Mouse (Mus musculus): Measurements from ENCODE around the gene Gm48551. TPM values are rescaled to one million over a fixed set of nuclear protein-coding genes. Genes with fewer than 3 reads are reported as not detected.
A peak's percentile ranks its signal among the peaks of the same experiment; 100 is the strongest.

The Gm48551 gene
- 3.5 and 3.8 TPM in 2 replicates for polyA plus RNA-seq (2014; fragmentation: Nextera tagmentation; extraction: Ambion mirVana)

DNA sequence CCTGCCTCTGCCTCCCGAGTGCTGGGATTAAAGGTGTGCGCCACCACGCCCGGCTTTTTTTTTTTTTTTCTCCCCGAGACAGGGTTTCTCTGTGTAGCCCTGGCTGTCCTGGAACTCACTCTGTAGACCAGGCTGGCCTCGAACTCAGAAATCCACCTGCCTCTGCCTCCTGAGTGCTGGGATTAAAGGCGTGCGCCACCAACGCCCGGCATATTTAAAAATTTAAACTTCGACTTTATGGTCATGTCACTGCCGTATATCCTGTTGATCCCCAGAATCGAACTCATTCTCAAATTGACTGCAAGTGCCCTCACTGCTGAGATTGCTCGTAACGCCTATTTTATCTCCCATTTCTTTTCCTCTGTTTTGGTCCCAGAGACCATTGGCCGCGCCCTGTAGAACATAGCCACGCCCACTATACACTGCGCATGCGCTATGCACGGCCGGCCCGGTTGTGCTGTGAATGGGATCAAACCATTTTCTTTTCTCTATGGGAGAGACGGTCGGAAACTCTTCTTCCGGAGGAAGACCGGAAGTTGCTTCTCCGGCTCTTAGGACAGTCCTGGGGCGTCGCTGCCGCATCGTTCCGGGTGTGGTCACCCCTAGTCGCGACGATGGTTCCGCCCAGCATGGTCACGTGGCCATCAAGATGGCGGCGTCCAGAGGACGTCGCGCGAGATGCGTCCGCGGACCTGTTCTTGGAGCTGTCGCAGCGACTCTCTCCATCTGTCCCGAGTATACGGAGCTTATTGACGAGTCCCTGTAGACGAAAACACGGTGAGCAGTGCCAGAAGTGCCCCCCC, at the start of gene Gm48551, which contains the start of gene Dohh:
Gene Gm48551 (plus strand): TSS at position 665 of the 803 bp plus-strand sequence.
Gene Dohh (plus strand): TSS at position 627 of the 803 bp plus-strand sequence.
- 4% methylated on average over 52 of the region's 54 CpGs for WGBS
- Histone ChIP-seq H3K9ac (ENCODE audit: low read depth, low read length) (peak within 1 kb of the TSS; percentile 83), H3K4me2 (replicated peaks; ENCODE audit: low read depth, low read length) (peak within 1 kb of the TSS; percentile 69), H3K4me3 (ENCODE audit: low read length) (peak within 1 kb of the TSS; percentile 98), H3K27me3 (ENCODE audit: control insufficient read depth, insufficient read depth, low read length) (no peaks in the 10 kb centered on the region), H3K9me3 (ENCODE audit: control insufficient read depth, low read length) (no peaks in the 10 kb centered on the region), H3K36me3 (ENCODE audit: control insufficient read depth, insufficient read depth, low read length) (peaks cover 30% of the 10 kb centered on the region), H3K4me1 (ENCODE audit: control insufficient read depth, insufficient read depth, low read length) (peaks cover 9% of the 10 kb centered on the region), H3K27ac (ENCODE audit: low read depth, low read length) (peak within 1 kb of the TSS; percentile 82)
- ATAC-seq (ENCODE audit: low FRiP score, low TSS enrichment), result peak; percentile 93

- Histone ChIP-seq H3K4me3 (ENCODE audit: low read length) (no peak overlapping the region), H3K4me2 (replicated peaks; ENCODE audit: low read depth, low read length) (no peak overlapping the region; the same call in 1 of the 2 replicates), H3K27me3 (ENCODE audit: control insufficient read depth, insufficient read depth, low read length) (peaks cover 9% of the 10 kb centered on the region), H3K9me3 (ENCODE audit: control insufficient read depth, low read length) (no peaks in the 10 kb centered on the region), H3K36me3 (ENCODE audit: control insufficient read depth, insufficient read depth, low read length) (no peaks in the 10 kb centered on the region), H3K4me1 (ENCODE audit: control insufficient read depth, insufficient read depth, low read length) (peaks cover 26% of the 10 kb centered on the region), H3K27ac (ENCODE audit: low read depth, low read length) (peak overlapping the region; percentile 52), H3K9ac (ENCODE audit: low read depth, low read length) (no peak overlapping the region)
- ATAC-seq (ENCODE audit: low FRiP score, low TSS enrichment), result peak; percentile 41
- 42% methylated on average over 12 of the region's 19 CpGs for WGBS
These were observed 48.6 kb upstream of the Gm48551 start for GRCm38 (mm10) chr10:81335393-81336340.

- Histone ChIP-seq H3K9ac (ENCODE audit: low read depth, low read length) (no peak overlapping the region), H3K27ac (ENCODE audit: low read depth, low read length) (peak overlapping the region; percentile 52; the same call in 1 of the 2 replicates), H3K4me3 (ENCODE audit: low read length) (no peak overlapping the region), H3K36me3 (ENCODE audit: control insufficient read depth, insufficient read depth, low read length) (no peaks in the 10 kb centered on the region), H3K9me3 (ENCODE audit: control insufficient read depth, low read length) (no peaks in the 10 kb centered on the region), H3K27me3 (ENCODE audit: control insufficient read depth, insufficient read depth, low read length) (peaks cover 9% of the 10 kb centered on the region), H3K4me1 (ENCODE audit: control insufficient read depth, insufficient read depth, low read length) (peaks cover 26% of the 10 kb centered on the region), H3K4me2 (replicated peaks; ENCODE audit: low read depth, low read length) (no peak overlapping the region)
- no peak for ATAC-seq (ENCODE audit: low FRiP score, low TSS enrichment)
- WGBS, result 70% methylated on average over 4 of the region's 4 CpGs
These were observed 47.7 kb upstream of the Gm48551 start for GRCm38 (mm10) chr10:81336558-81336957.

DNA sequence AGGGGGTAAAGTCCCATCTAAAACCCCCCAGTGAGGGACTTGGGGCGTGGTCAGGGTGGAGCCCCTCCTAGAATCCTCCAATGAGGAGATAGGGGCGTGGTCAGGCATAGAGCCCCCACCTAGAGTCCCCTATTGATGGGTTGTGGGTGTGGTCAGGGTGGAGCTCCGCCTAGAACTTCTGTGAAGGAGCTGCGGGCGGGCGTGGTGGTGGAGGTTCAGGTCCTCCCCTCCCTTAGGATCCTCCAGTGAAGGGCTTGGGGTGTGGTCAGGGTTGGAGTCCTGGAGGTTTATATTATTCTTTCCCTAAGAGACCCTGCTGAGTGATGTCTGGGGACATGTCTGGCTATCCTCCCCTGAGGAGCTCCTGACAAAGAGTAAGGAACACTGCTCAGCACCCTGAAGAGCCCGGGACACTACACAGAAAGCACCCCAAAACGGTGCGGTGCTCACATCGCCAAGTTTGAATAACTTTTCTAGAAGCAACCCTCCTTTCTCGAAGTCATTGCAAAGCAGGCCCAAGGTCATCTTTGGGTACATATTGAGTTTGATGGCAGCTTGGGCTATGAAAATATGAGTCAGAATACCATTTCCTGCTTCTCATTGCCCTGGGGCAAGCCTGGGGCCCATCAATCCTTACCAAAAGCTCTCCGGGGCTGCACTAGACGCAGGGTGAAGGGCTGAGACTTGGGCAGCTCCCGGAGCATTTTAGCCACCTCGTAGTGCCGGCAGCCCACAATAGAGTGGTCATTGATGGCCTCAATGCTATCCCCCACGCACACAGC, 43.5 kb upstream of the Gm48551 start:
- 41% methylated on average over 17 of the region's 17 CpGs for WGBS

GRCm38 (mm10) chr10:81341333-81341949, 42.8 kb upstream of the Gm48551 start:
- peaks cover 7% of the 10 kb centered on the region; the same call in 1 of the 2 replicates for H3K4me1 ChIP-seq (ENCODE audit: control insufficient read depth, insufficient read depth, low read length)
- no peak overlapping the region for H3K9ac ChIP-seq (ENCODE audit: low read depth, low read length)
- no peak for ATAC-seq (ENCODE audit: low FRiP score, low TSS enrichment)
- H3K9me3 ChIP-seq (ENCODE audit: control insufficient read depth, low read length), result no peaks in the 10 kb centered on the region
- 35% methylated on average over 16 of the region's 16 CpGs for WGBS
- no peak overlapping the region for H3K4me3 ChIP-seq (ENCODE audit: low read length)
- no peaks in the 10 kb centered on the region for H3K36me3 ChIP-seq (ENCODE audit: control insufficient read depth, insufficient read depth, low read length)
- H3K27ac ChIP-seq (ENCODE audit: low read depth, low read length), result no peak overlapping the region
- peaks cover 22% of the 10 kb centered on the region for H3K27me3 ChIP-seq (ENCODE audit: control insufficient read depth, insufficient read depth, low read length)
- H3K4me2 ChIP-seq (replicated peaks; ENCODE audit: low read depth, low read length), result no peak overlapping the region

More for the DNA sequence above, 43.5 kb upstream of the Gm48551 start:
- peaks cover 12% of the 10 kb centered on the region; the same call in 1 of the 2 replicates for H3K4me1 ChIP-seq (ENCODE audit: control insufficient read depth, insufficient read depth, low read length)
- no peaks in the 10 kb centered on the region for H3K9me3 ChIP-seq (ENCODE audit: control insufficient read depth, low read length)
- no peak overlapping the region for H3K9ac ChIP-seq (ENCODE audit: low read depth, low read length)
- H3K4me3 ChIP-seq (ENCODE audit: low read length), result no peak overlapping the region
- peaks cover 22% of the 10 kb centered on the region for H3K27me3 ChIP-seq (ENCODE audit: control insufficient read depth, insufficient read depth, low read length)
- no peaks in the 10 kb centered on the region for H3K36me3 ChIP-seq (ENCODE audit: control insufficient read depth, insufficient read depth, low read length)
- no peak for ATAC-seq (ENCODE audit: low FRiP score, low TSS enrichment)
- no peak overlapping the region for H3K4me2 ChIP-seq (replicated peaks; ENCODE audit: low read depth, low read length)
- H3K27ac ChIP-seq (ENCODE audit: low read depth, low read length), result no peak overlapping the region

DNA sequence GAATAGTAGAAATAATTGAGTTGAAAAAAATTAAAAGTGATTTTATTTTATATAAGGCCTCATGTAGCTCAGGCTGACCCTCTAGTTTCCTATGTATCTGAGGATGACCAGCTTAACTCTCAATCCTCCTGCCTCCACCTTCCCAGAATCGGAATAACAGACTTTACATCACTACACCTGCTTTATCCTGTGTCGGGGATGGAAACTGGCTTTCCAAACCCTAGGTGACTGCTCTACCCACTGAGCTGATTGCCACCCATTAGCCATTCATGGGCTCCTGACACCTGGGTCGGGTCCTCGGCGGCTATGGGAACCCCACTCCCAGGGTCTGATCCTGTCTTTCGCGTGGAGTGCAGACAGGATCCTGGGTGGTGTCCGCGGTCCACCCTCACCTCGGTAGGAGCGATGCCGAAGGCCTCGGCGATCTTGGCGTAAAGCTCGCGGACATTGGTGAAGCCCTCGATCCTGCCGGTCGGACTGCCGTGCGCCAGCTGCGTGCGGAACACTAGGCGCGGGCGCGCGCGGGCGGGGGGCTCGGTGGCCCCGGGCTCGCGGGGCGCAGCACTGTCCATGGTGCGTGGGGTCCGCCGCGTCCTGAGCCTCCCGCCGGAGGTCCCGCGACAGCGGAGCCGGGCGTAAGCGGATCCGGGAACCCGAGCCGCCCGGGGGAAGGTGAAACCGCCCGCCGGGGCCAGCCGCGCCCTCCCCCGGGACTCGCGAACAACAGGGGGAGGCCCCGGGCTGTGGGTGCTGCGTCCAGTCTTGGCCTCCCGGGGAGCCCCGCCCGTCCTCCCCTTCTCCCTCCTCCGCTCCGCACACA, 41.4 kb upstream of the Gm48551 start, which contains the start of gene Gipc3:
Gene Gipc3 (minus strand): TSS at position 581 of the 820 bp plus-strand sequence.
- Histone ChIP-seq H3K9me3 (ENCODE audit: control insufficient read depth, low read length) (no peaks in the 10 kb centered on the region), H3K27me3 (ENCODE audit: control insufficient read depth, insufficient read depth, low read length) (peaks cover 22% of the 10 kb centered on the region), H3K4me1 (ENCODE audit: control insufficient read depth, insufficient read depth, low read length) (peaks cover 17% of the 10 kb centered on the region), H3K4me3 (ENCODE audit: low read length) (peak within 1 kb of the TSS; percentile 45), H3K9ac (ENCODE audit: low read depth, low read length) (peak within 1 kb of the TSS; percentile 60; the same call in 1 of the 2 replicates), H3K4me2 (replicated peaks; ENCODE audit: low read depth, low read length) (peak within 1 kb of the TSS; percentile 85), H3K27ac (ENCODE audit: low read depth, low read length) (no peak within 1 kb of the TSS), H3K36me3 (ENCODE audit: control insufficient read depth, insufficient read depth, low read length) (peaks cover 7% of the 10 kb centered on the region; the same call in 1 of the 2 replicates)
- 4% methylated on average over 65 of the region's 67 CpGs for WGBS
- ATAC-seq (ENCODE audit: low FRiP score, low TSS enrichment), result no peak

DNA sequence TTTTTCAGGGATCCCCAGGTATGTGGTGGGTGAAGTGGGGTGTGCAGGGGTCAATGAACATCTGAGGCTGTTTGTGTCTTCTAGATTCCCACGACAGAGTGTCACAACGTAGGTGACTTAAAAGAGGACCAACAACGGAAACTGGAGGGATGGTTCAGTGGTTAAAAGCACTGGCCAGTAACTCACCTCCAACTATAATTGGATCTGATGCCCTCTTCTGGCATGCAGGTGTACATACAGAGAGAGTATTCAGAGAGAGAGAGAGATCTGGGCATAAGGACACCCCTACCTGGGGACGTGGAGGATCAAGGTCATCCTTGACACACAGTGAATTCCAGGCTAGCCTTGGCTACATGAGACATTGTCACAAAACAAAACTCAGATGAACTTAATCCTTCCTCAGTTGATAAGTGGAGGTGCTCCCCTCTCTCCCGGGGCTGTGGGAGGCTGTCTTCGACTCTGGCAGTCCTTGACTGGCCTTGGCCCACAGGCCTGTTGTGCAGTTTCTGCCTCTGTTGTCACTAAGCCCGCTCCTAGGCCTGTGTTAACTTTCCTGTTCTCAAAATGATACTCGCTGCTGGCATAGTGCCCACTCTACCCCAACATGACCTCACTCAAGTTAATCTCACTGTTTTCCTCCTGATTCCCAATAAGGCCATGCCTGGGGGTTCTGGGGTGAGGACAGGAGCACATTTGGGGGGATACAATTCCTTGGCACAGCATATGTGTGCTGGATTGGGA, 39.7 kb upstream of the Gm48551 start:
- no peak overlapping the region for H3K9ac ChIP-seq (ENCODE audit: low read depth, low read length)
- H3K27ac ChIP-seq (ENCODE audit: low read depth, low read length), result no peak overlapping the region
- ATAC-seq (ENCODE audit: low FRiP score, low TSS enrichment), result no peak
- no peak overlapping the region for H3K4me2 ChIP-seq (replicated peaks; ENCODE audit: low read depth, low read length)
- H3K4me1 ChIP-seq (ENCODE audit: control insufficient read depth, insufficient read depth, low read length), result peaks cover 21% of the 10 kb centered on the region
- H3K36me3 ChIP-seq (ENCODE audit: control insufficient read depth, insufficient read depth, low read length), result peaks cover 13% of the 10 kb centered on the region; the same call in 1 of the 2 replicates
- H3K9me3 ChIP-seq (ENCODE audit: control insufficient read depth, low read length), result no peaks in the 10 kb centered on the region
- no peak overlapping the region for H3K4me3 ChIP-seq (ENCODE audit: low read length)
- 49% methylated on average over 8 of the region's 8 CpGs for WGBS
- H3K27me3 ChIP-seq (ENCODE audit: control insufficient read depth, insufficient read depth, low read length), result peaks cover 22% of the 10 kb centered on the region

Measured in kidney, embryonic 14.5 days (tissue).